Mouse (Mus musculus): ENCODE data around the gene Tmem69. TPM values are rescaled to one million over a fixed set of nuclear protein-coding genes. Genes with fewer than 3 reads are reported as not detected.

Gene Tmem69
- polyA plus RNA-seq (2014; fragmentation: Illumina TruSeq; extraction: RNeasy Lipid Tissue Mini Kit (QIAGEN cat#74804); ENCODE audit: low read depth, low replicate concordance), result 120 TPM

DNA sequence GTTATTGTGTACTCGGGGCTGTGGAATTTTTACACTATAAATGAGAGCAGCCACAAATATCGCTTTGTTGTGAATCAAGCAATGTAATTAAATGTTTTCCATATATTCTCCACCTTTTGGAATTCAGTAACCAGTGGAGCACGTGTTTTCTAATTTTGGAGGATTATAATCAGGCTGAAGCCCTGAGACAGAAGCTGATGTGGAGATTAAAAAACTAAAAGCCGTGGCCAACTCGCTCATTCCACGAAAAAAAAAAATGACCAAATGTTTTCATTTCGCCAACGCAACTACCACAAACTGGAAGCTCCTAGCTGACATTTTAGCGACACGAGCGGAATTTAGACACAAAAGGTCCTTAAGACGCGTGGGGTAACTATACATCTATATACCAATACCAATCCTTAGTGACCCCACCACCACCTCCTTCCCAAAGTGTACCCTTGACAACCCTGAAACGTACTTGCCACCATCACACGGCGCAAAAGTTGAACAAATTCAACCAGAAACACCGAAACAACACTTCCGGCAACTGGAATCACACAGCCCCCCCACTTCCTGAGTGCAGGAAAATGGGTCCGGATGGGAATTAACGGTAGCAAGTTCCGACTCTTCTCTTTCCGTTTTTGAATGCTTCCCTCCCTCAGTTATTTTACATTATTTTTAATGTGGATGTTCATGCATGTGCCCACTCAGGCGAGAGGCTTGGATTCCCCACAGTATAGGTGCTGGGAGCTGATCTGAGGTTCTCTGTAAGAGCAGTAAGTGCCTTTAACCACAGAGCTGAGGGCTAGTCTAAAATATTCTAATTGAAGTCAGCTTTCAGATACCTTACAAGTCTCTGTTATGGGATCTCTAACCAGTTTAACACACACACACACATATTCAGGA is at the start of gene Tmem69:
Tmem69 (minus strand) TSS at position 524 of the 888 bp plus-strand sequence.

DNA sequence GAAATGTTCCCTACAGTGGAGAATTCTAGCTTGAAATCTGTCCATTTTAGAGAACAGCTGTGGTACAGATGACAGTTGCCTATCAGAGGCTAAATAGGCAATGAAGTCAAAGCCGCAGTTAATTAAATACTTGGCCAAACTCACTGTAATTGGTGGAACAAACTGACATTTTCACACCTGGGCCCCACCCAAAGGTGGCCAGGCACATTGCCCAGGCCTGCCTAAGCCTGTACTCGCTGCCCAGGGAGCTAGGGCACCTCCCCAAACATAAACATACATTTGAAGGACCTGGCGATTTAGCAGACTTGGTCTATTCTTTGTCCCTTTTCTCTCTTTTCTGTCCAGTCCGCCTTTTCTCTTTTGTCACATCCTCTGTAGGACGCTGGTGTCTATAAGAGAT is 40.6 kb upstream of the Tmem69 start, which contains the start of gene Ccdc17:
Ccdc17 (plus strand) TSS at position 276 of the 400 bp plus-strand sequence.

DNA sequence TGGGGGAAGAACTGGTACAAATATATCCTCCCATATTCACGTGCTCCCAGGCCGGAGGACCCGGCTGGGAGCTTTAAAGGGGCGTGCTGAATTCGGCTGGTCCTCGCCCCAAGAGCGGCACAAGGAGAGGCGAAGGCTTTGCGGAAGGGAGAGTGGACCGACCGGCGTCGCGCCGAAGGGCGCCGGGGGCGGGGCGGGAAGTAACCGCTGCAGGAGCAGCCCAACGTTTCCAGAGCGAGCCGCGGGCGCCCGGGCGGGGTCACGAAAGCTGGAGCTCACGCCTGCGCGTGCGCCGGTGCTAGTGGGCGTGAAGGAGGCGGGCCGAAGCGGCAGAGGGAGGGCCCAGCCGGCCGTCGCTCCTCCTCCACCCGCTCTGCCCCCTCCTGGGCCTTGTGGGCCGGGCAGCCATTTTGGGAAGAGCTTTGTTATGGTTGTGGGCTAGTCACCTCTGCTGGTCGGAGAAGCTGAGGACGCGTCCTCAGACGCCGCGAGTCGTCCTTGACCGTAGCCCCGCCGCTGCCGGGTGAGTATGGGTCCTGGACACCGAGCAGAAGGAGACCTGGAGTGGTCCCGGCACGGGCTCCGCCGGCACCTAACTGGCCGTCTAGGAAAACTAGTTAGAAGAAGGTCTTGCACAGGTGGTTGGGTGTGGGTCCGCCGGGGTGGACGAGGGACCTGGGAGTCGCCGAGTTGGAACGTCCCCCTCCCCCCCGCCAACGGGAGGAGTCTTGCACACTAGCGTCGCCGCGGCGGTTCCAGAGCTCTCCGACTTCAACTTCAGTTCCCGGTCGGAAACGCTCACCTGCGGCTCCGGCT is 1.8 kb upstream of the Tmem69 start, which contains the start of gene Gpbp1l1:
Gpbp1l1 (plus strand) TSS at position 353 of the 816 bp plus-strand sequence.

DNA sequence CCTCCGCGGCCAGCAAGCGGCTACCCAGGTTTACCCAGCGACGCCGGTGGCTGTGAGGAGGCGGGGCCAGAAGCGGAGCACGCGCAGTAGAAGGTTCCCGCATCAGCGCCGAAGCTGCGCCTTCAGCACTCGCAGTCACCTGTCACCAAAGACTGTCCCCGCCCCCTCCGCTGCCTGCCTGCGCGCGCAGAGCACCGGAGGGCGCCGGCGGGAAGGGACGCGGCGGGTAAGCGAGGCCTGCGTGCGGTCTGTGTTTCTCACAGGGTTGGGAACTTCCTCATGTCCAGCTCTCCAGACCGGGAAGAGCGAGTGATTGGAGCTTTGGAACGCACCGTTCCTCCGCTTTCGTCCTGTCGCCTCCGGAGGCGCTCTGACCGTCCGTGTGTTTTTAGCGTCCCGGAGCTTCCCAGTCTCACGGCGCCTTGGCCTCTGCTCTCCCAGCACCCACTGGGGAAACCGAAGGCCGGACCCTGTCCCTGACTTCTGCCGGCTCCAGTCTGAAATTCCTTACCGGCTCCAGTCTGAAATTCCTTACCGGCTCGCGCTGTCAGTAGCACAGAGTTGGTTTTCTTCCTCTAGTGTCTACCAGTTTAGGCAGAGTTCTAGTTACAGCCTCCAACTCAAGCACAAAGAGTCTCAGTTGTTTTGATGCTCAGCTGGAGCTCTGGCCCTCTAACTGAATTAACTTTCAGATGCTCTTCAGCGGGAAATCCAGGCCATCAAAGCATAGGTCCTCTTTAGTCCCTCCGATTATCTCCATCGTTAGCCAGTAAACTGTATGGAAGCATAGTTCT is 48.1 kb downstream of the Tmem69 start, which contains the start of gene Ipp:
Ipp (plus strand) TSS at position 125 of the 794 bp plus-strand sequence.

Other genes with a start within 250 kb of the Tmem69 start
- gene Mast2, start 91.8 kb downstream of the Tmem69 start, polyA plus RNA-seq (2014; fragmentation: Illumina TruSeq; extraction: RNeasy Lipid Tissue Mini Kit (QIAGEN cat#74804); ENCODE audit: low read depth, low replicate concordance), result 19.0 TPM
- 25.8 TPM for gene Ipp, start 48.4 kb downstream of the Tmem69 start, polyA plus RNA-seq (2014; fragmentation: Illumina TruSeq; extraction: RNeasy Lipid Tissue Mini Kit (QIAGEN cat#74804); ENCODE audit: low read depth, low replicate concordance)
- gene Gpbp1l1, start 1.7 kb upstream of the Tmem69 start, polyA plus RNA-seq (2014; fragmentation: Illumina TruSeq; extraction: RNeasy Lipid Tissue Mini Kit (QIAGEN cat#74804); ENCODE audit: low read depth, low replicate concordance), result 83.8 TPM
- gene Ccdc17, start 40.7 kb upstream of the Tmem69 start, polyA plus RNA-seq (2014; fragmentation: Illumina TruSeq; extraction: RNeasy Lipid Tissue Mini Kit (QIAGEN cat#74804); ENCODE audit: low read depth, low replicate concordance), result 4.5 TPM
- 69.5 TPM for gene Nasp, start 72.0 kb upstream of the Tmem69 start, polyA plus RNA-seq (2014; fragmentation: Illumina TruSeq; extraction: RNeasy Lipid Tissue Mini Kit (QIAGEN cat#74804); ENCODE audit: low read depth, low replicate concordance)
- 960 TPM for gene Akr1a1, start 95.7 kb upstream of the Tmem69 start, polyA plus RNA-seq (2014; fragmentation: Illumina TruSeq; extraction: RNeasy Lipid Tissue Mini Kit (QIAGEN cat#74804); ENCODE audit: low read depth, low replicate concordance)
- gene Prdx1, start 129.6 kb upstream of the Tmem69 start, polyA plus RNA-seq (2014; fragmentation: Illumina TruSeq; extraction: RNeasy Lipid Tissue Mini Kit (QIAGEN cat#74804); ENCODE audit: low read depth, low replicate concordance), result 4,921 TPM
- 57.8 TPM for gene Mmachc, start 152.5 kb upstream of the Tmem69 start, polyA plus RNA-seq (2014; fragmentation: Illumina TruSeq; extraction: RNeasy Lipid Tissue Mini Kit (QIAGEN cat#74804); ENCODE audit: low read depth, low replicate concordance)
- gene Ccdc163, start 152.6 kb upstream of the Tmem69 start, polyA plus RNA-seq (2014; fragmentation: Illumina TruSeq; extraction: RNeasy Lipid Tissue Mini Kit (QIAGEN cat#74804); ENCODE audit: low read depth, low replicate concordance), result 16.2 TPM
- gene Tesk2, start 165.0 kb upstream of the Tmem69 start, polyA plus RNA-seq (2014; fragmentation: Illumina TruSeq; extraction: RNeasy Lipid Tissue Mini Kit (QIAGEN cat#74804); ENCODE audit: low read depth, low replicate concordance), result 2.0 TPM